Mouse (Mus musculus): ENCODE measurements around the gene Pou1f1. TPM values are rescaled to one million over a fixed set of nuclear protein-coding genes. Genes with fewer than 3 reads are reported as not detected.

Gene Pou1f1
- total and polyA plus RNA-seq, 3 experiments = not detected

DNA sequence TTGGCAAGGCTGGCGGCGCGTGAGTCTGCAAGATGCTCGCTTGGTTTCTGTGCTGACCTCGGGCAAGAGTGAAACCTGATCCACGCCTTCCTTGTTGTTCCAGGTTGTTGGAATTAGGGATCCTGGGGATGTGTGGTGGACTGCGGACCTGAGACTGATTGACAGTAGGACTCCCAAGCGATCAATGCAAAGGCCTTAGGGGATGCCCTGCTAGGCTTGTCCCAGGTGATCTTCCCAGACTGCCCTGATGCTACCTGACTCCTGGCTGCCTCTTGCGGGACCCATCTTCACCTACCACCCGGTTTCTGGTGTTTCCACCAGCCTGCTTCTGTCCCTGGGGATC lies 42.5 kb downstream of the Pou1f1 start:
- Histone ChIP-seq H3K4me3 (ENCODE audit: control insufficient read depth in 1 of 2, insufficient read depth in 1 of 2, low read depth in 2 of 2, low read length in 2 of 2) (peak overlapping the region; percentile 95 to 98), H3K9me3 (replicated peaks; ENCODE audit: insufficient read depth, low read length) (no peaks in the 10 kb centered on the region)

DNA sequence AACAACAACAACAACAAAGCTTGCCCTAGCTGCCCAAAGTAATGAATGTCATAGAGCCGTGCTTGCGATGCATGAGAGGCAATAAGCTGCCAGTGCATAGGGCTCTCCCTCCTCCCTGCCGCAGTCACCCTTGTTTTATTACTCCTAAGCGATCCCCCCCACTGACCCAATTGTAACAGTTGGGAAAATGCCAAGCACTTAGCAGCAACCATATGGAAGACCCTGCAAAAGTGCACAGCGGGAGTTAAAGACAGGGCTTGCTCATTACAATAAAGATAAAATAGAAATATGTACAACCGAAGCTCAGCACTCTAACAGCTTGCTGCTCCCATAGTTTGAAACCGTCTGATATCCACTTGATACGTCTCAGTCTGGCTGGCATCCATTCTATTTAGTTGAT lies 44.0 kb downstream of the Pou1f1 start:
- TF ChIP-seq MAZ (IDR thresholded peaks at IDR 0.05; ENCODE audit: low read depth, low read length) (no peak), USF2 (IDR thresholded peaks at IDR 0.05; ENCODE audit: borderline replicate concordance in 1 of 2, insufficient read depth in 1 of 2, low read depth in 1 of 2, low read length in 2 of 2) (no peak), CTCF (IDR thresholded peaks at IDR 0.05 in 2 of 3, conservative IDR thresholded peaks at IDR 0.05 in 1 of 3; ENCODE audit: control insufficient read depth in 1 of 3, insufficient read depth in 1 of 3, low read depth in 2 of 3, low read length in 3 of 3, poor library complexity in 1 of 3, severe bottlenecking in 1 of 3) (no peak), NELFE (IDR thresholded peaks at IDR 0.05; ENCODE audit: low read depth, low read length) (no peak), MYB (IDR thresholded peaks at IDR 0.05; ENCODE audit: low read depth, low read length) (no peak), TAL1 (IDR thresholded peaks at IDR 0.05; ENCODE audit: low read length) (no peak), POLR2A (IDR thresholded peaks at IDR 0.05; ENCODE audit: control insufficient read depth in 1 of 2, insufficient read depth in 1 of 2, low read depth in 1 of 2, low read length in 2 of 2, poor library complexity in 1 of 2) (no peak)
- no peak overlapping the region for H3K9ac ChIP-seq (ENCODE audit: control insufficient read depth, low read depth, low read length, poor library complexity, severe bottlenecking)
- peaks cover 0 to 3% of the 10 kb centered on the region in 2 experiments; a peak in 2 of 4 replicates for H3K36me3 ChIP-seq (ENCODE audit: control insufficient read depth in 1 of 2, insufficient read depth in 2 of 2, low read length in 2 of 2)
- H3K27ac ChIP-seq (ENCODE audit: control insufficient read depth, low read depth, low read length) = no peak overlapping the region
- no peak for DNase-seq (ENCODE audit: low read depth, low spot score)
- no peaks in the 10 kb centered on the region for H3K9me3 ChIP-seq (replicated peaks; ENCODE audit: insufficient read depth, low read length)
- peaks cover 7% of the 10 kb centered on the region; the same call in 1 of the 2 replicates for H3K79me2 ChIP-seq (ENCODE audit: control insufficient read depth, insufficient read depth, low read length, poor library complexity)
- H3K27me3 ChIP-seq (ENCODE audit: control insufficient read depth in 1 of 2, insufficient read depth in 2 of 2, low read length in 2 of 2) = no peaks in the 10 kb centered on the region
- no peak overlapping the region for H3K4me3 ChIP-seq (ENCODE audit: control insufficient read depth in 1 of 2, insufficient read depth in 1 of 2, low read depth in 2 of 2, low read length in 2 of 2)
- H3K4me1 ChIP-seq (ENCODE audit: control insufficient read depth in 1 of 2, insufficient read depth in 2 of 2, low read length in 2 of 2) = peaks cover 3 to 5% of the 10 kb centered on the region in 2 experiments; a peak in 3 of 4 replicates

More for the DNA sequence above, 42.5 kb downstream of the Pou1f1 start:
- H3K9ac ChIP-seq (ENCODE audit: control insufficient read depth, low read depth, low read length, poor library complexity, severe bottlenecking) = peak overlapping the region; percentile 82
- TF ChIP-seq NELFE (IDR thresholded peaks at IDR 0.05; ENCODE audit: low read depth, low read length) = no peak; the same call in 1 of the 2 replicates
- no peak for TF ChIP-seq JUND (IDR thresholded peaks at IDR 0.05; ENCODE audit: low read depth, low read length)
- no peak for TF ChIP-seq MAX (IDR thresholded peaks at IDR 0.05; ENCODE audit: low read length)
- no peak for TF ChIP-seq ZKSCAN1 (IDR thresholded peaks at IDR 0.05; ENCODE audit: low read depth, low read length)
- no peak for TF ChIP-seq CTCF (IDR thresholded peaks at IDR 0.05 in 2 of 3, conservative IDR thresholded peaks at IDR 0.05 in 1 of 3; ENCODE audit: control insufficient read depth in 1 of 3, insufficient read depth in 1 of 3, low read depth in 2 of 3, low read length in 3 of 3, poor library complexity in 1 of 3, severe bottlenecking in 1 of 3)
- peak in 1 of 2 experiments; percentile 30; a peak in 1 of 4 replicates for TF ChIP-seq POLR2A (IDR thresholded peaks at IDR 0.05; ENCODE audit: control insufficient read depth in 1 of 2, insufficient read depth in 1 of 2, low read depth in 1 of 2, low read length in 2 of 2, poor library complexity in 1 of 2)
- TF ChIP-seq MYB (IDR thresholded peaks at IDR 0.05; ENCODE audit: low read depth, low read length) = no peak
- DNase-seq (ENCODE audit: low read depth, low spot score) = no peak
- H3K27me3 ChIP-seq (ENCODE audit: control insufficient read depth in 1 of 2, insufficient read depth in 2 of 2, low read length in 2 of 2) = no peaks in the 10 kb centered on the region
- peaks cover 7% of the 10 kb centered on the region; the same call in 1 of the 2 replicates for H3K79me2 ChIP-seq (ENCODE audit: control insufficient read depth, insufficient read depth, low read length, poor library complexity)
- peaks cover 3 to 5% of the 10 kb centered on the region in 2 experiments; a peak in 3 of 4 replicates for H3K4me1 ChIP-seq (ENCODE audit: control insufficient read depth in 1 of 2, insufficient read depth in 2 of 2, low read length in 2 of 2)
- no peak overlapping the region for H3K27ac ChIP-seq (ENCODE audit: control insufficient read depth, low read depth, low read length)
- H3K36me3 ChIP-seq (ENCODE audit: control insufficient read depth in 1 of 2, insufficient read depth in 2 of 2, low read length in 2 of 2) = peaks cover 0 to 3% of the 10 kb centered on the region in 2 experiments; a peak in 2 of 4 replicates

DNA sequence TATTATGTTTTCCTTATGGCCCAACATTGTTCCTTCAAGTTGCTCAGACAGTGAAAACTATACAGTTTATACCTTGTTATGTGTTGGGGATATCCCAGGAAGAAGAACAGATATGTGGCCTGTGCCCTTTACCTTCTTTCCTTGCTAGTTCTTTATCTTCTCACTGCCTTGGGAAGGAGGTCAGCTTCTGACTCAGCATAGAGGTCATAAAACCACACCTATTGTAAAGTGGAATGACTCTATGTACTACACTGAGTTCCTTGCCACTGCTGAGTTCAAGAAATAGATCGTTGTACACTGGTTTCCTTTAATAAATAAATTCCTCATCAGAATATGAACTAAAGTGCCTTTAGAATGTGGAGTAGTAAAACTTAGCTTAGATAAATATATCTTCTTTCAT lies 44.6 kb downstream of the Pou1f1 start:
- H3K4me1 ChIP-seq (ENCODE audit: control insufficient read depth in 1 of 2, insufficient read depth in 2 of 2, low read length in 2 of 2) = peaks cover 3 to 5% of the 10 kb centered on the region in 2 experiments; a peak in 3 of 4 replicates
- H3K36me3 ChIP-seq (ENCODE audit: control insufficient read depth in 1 of 2, insufficient read depth in 2 of 2, low read length in 2 of 2) = peaks cover 0 to 3% of the 10 kb centered on the region in 2 experiments; a peak in 2 of 4 replicates
- TF ChIP-seq POLR2A (IDR thresholded peaks at IDR 0.05; ENCODE audit: control insufficient read depth in 1 of 2, insufficient read depth in 1 of 2, low read depth in 1 of 2, low read length in 2 of 2, poor library complexity in 1 of 2) (no peak), CHD1 (IDR thresholded peaks at IDR 0.05; ENCODE audit: low read depth, low read length) (no peak), GATA1 (IDR thresholded peaks at IDR 0.05; ENCODE audit: low read depth, low read length) (no peak), E2F4 (IDR thresholded peaks at IDR 0.05; ENCODE audit: borderline replicate concordance, low read depth, low read length) (no peak), RAD21 (IDR thresholded peaks at IDR 0.05; ENCODE audit: low read depth, low read length) (no peak), POLR2AphosphoS5 (IDR thresholded peaks at IDR 0.05; ENCODE audit: borderline replicate concordance, low read depth, low read length) (no peak), ZMIZ1 (IDR thresholded peaks at IDR 0.05; ENCODE audit: low read depth, low read length) (no peak), TAL1 (IDR thresholded peaks at IDR 0.05; ENCODE audit: low read length) (no peak)
- H3K27ac ChIP-seq (ENCODE audit: control insufficient read depth, low read depth, low read length) = no peak overlapping the region
- no peak overlapping the region for H3K9ac ChIP-seq (ENCODE audit: control insufficient read depth, low read depth, low read length, poor library complexity, severe bottlenecking)
- no peaks in the 10 kb centered on the region for H3K9me3 ChIP-seq (replicated peaks; ENCODE audit: insufficient read depth, low read length)
- DNase-seq (ENCODE audit: low read depth, low spot score) = no peak
- peaks cover 5% of the 10 kb centered on the region; the same call in 1 of the 2 replicates for H3K79me2 ChIP-seq (ENCODE audit: control insufficient read depth, insufficient read depth, low read length, poor library complexity)
- no peaks in the 10 kb centered on the region for H3K27me3 ChIP-seq (ENCODE audit: control insufficient read depth in 1 of 2, insufficient read depth in 2 of 2, low read length in 2 of 2)
- H3K4me3 ChIP-seq (ENCODE audit: control insufficient read depth in 1 of 2, insufficient read depth in 1 of 2, low read depth in 2 of 2, low read length in 2 of 2) = no peak overlapping the region
